Mouse (Mus musculus) heart, postnatal 10 days (tissue): Measurements from ENCODE around the gene Opn3. TPM values are rescaled to one million over a fixed set of nuclear protein-coding genes. Genes with fewer than 3 reads are reported as not detected.

Experiments
- DNase-seq, 2 experiments: peaks; one replicate each; pipeline ENCODE4 v3.0.0; 2021
- intact Hi-C: fragments of 180-260 bp; cut with DNase I; formaldehyde crosslinking; loops from one replicate; pipeline ENCODE4 v1.15.1; 2025
- total RNA-seq, 2 experiments: library from RNA; stranded (reverse); gene quantifications; 2 replicates each; pipeline ENCODE4 v1.2.3; 2021

Gene Opn3
- total RNA-seq = 1 to 10 TPM; 7.0 to 7.7 TPM

- intact Hi-C loops = loop anchor here (2.0 to 5.0 kb wide), 3 partner anchors 68 to 190 kb away; partner anchors contain the start of genes Exo1 and Fh1
Observed at GRCm38 (mm10) chr1:175692246-175692996, at the start of gene Opn3, which contains the start of gene Chml. TSS of gene Opn3 (minus strand) at chr1:175692776. TSS of gene Chml (minus strand) at chr1:175692901.

GRCm38 (mm10) chr1:175725771-175726170 lies 33.2 kb upstream of the Opn3 start:
- intact Hi-C loops = no loop called here
- no peak for DNase-seq

More at GRCm38 (mm10) chr1:175692246-175692996, at the start of gene Opn3, which contains the start of gene Chml:
- DNase-seq = peak; percentile 99

GRCm38 (mm10) chr1:175716832-175717231 lies 24.3 kb upstream of the Opn3 start:
- no peak for DNase-seq
- intact Hi-C loops = no loop called here

- peak; percentile 59 to 72 for DNase-seq
- intact Hi-C loops = no loop called here
Observed at GRCm38 (mm10) chr1:175712338-175712909, 19.8 kb upstream of the Opn3 start.

- no peak for DNase-seq
- intact Hi-C loops = no loop called here
Observed at GRCm38 (mm10) chr1:175708013-175708412, 15.4 kb upstream of the Opn3 start.

- no peak for DNase-seq
- intact Hi-C loops = no loop called here
Observed at GRCm38 (mm10) chr1:175707599-175707998, 15.0 kb upstream of the Opn3 start.

GRCm38 (mm10) chr1:175701145-175701544 lies 8.6 kb upstream of the Opn3 start:
- intact Hi-C loops = no loop called here
- no peak for DNase-seq

GRCm38 (mm10) chr1:175699796-175700195 lies 7.2 kb upstream of the Opn3 start:
- intact Hi-C loops = no loop called here
- no peak for DNase-seq

- intact Hi-C loops = no loop called here
- DNase-seq = no peak
Observed at GRCm38 (mm10) chr1:175699375-175699774, 6.8 kb upstream of the Opn3 start.

- DNase-seq = no peak
- intact Hi-C loops = no loop called here
Observed at GRCm38 (mm10) chr1:175698293-175698692, 5.7 kb upstream of the Opn3 start, which contains the start of gene Wdr64. TSS of gene Wdr64 (plus strand) at chr1:175698593.

GRCm38 (mm10) chr1:175693429-175693960 lies 919 bp upstream of the Opn3 start:
- intact Hi-C loops = loop anchor here (2.0 to 5.0 kb wide), 3 partner anchors 69 to 189 kb away; partner anchors contain the start of genes Exo1 and Fh1
- DNase-seq = peak in 1 of 2 experiments; percentile 8

- no peak for DNase-seq
Observed at GRCm38 (mm10) chr1:175692997-175693361, 403 bp upstream of the Opn3 start.

GRCm38 (mm10) chr1:175691686-175692245 lies 810 bp downstream of the Opn3 start:
- DNase-seq = peak; percentile 35 to 43
- intact Hi-C loops = loop anchor here (2.0 to 5.0 kb wide), 3 partner anchors 67 to 191 kb away; partner anchors contain the start of genes Exo1 and Fh1

More at GRCm38 (mm10) chr1:175692997-175693361, 403 bp upstream of the Opn3 start:
- intact Hi-C loops = loop anchor here (2.0 to 5.0 kb wide), 3 partner anchors 68 to 189 kb away; partner anchors contain the start of genes Exo1 and Fh1

GRCm38 (mm10) chr1:175680995-175681394 lies 11.6 kb downstream of the Opn3 start:
- no peak for DNase-seq
- intact Hi-C loops = no loop called here

GRCm38 (mm10) chr1:175677459-175677858 lies 15.1 kb downstream of the Opn3 start:
- DNase-seq = no peak
- intact Hi-C loops = no loop called here

GRCm38 (mm10) chr1:175675116-175675515 lies 17.5 kb downstream of the Opn3 start:
- DNase-seq = peak in 1 of 2 experiments; percentile 33
- intact Hi-C loops = no loop called here

- intact Hi-C loops = loop anchor here (5.0 kb wide), 2 partner anchors 194 to 249 kb away; partner anchors contain the start of gene Gm38100
- no peak for DNase-seq
Observed at GRCm38 (mm10) chr1:175673563-175674325, 18.8 kb downstream of the Opn3 start.

- intact Hi-C loops = loop anchor here (5.0 kb wide), 2 partner anchors 196 to 251 kb away; partner anchors contain the start of gene Gm38100
- no peak for DNase-seq
Observed at GRCm38 (mm10) chr1:175671626-175672025, 20.9 kb downstream of the Opn3 start.

- no peak for DNase-seq
- intact Hi-C loops = loop anchor here (5.0 kb wide), 2 partner anchors 197 to 252 kb away; partner anchors contain the start of gene Gm38100
Observed at GRCm38 (mm10) chr1:175670042-175670441, 22.5 kb downstream of the Opn3 start.

GRCm38 (mm10) chr1:175669456-175669855 lies 23.1 kb downstream of the Opn3 start:
- DNase-seq = no peak
- intact Hi-C loops = loop anchor here (2.0 to 5.0 kb wide), 3 partner anchors 42 to 617 kb away; partner anchors contain the start of gene Fh1
